8 mouse cellular contexts compared by ENCODE assay signal in genomic region chr6:48537105-48537954, GRCm38 (mm10). TPM values are rescaled to one million over a fixed set of nuclear protein-coding genes. Genes with fewer than 3 reads are reported as not detected.
DNase-seq lines count a peak whose midpoint lies in the region; ATAC-seq and TF ChIP-seq lines count a peak whose summit lies in the region.

Gene Atp6v0e2, plus strand, starts transcription at chr6:48537615.

- 0 out of 2 replicates have a peak, but pooled peaks have one; percentile 6 for TF ChIP-seq CTCF in gastrocnemius, adult 2 months (IDR thresholded peaks at IDR 0.05)

- DNase-seq in ZHBTc4 (ENCODE audit: low read depth, low spot score): peak; percentile 95
- DNase-seq in cerebellum, postnatal 36 days: peak; percentile 95 to 96
- peak; percentile 94 for DNase-seq in gastrocnemius, adult 2 months
- DNase-seq in layer of hippocampus, postnatal 14 days (ENCODE audit: low spot score in 2 of 2): peak; percentile 93
- DNase-seq in retina, postnatal 1 day: peak; percentile 96
- no peak for DNase-seq in spleen, postnatal 14 days (ENCODE audit: low spot score in 2 of 2)

- peak within 1 kb of the TSS; percentile 72 for H3K4me2 ChIP-seq in hindbrain, embryonic 15.5 days
- peak within 1 kb of the TSS; percentile 68 for H3K4me2 ChIP-seq in lung, embryonic 15.5 days

- intact Hi-C loops in gastrocnemius, adult 2 months (cut with DNase I): no loop called here

- peak within 1 kb of the TSS; percentile 82 for H3K9ac ChIP-seq in hindbrain, embryonic 15.5 days
- peak within 1 kb of the TSS; percentile 36; the same call in 1 of the 2 replicates for H3K9ac ChIP-seq in lung, embryonic 15.5 days

- H3K27ac ChIP-seq in gastrocnemius, adult 2 months: peak within 1 kb of the TSS; percentile 93
- H3K27ac ChIP-seq in hindbrain, embryonic 15.5 days (replicated peaks): peak within 1 kb of the TSS; percentile 83
- no peak within 1 kb of the TSS for H3K27ac ChIP-seq in lung, embryonic 15.5 days

- peak; percentile 96 for ATAC-seq in hindbrain, embryonic 15.5 days (ENCODE audit: low FRiP score, low read depth)
- 0 out of 2 replicates have a peak, but pooled peaks have one; percentile 20 for ATAC-seq in lung, embryonic 15.5 days (ENCODE audit: borderline replicate concordance, extremely low read depth, low FRiP score, low TSS enrichment)

- peaks cover 13% of the 10 kb centered on the region for H3K36me3 ChIP-seq in hindbrain, embryonic 15.5 days
- no peaks in the 10 kb centered on the region for H3K36me3 ChIP-seq in lung, embryonic 15.5 days

- no peaks in the 10 kb centered on the region for H3K27me3 ChIP-seq in hindbrain, embryonic 15.5 days
- no peaks in the 10 kb centered on the region for H3K27me3 ChIP-seq in lung, embryonic 15.5 days

- peak within 1 kb of the TSS; percentile 85 for H3K4me3 ChIP-seq in gastrocnemius, adult 2 months
- peak within 1 kb of the TSS; percentile 59 for H3K4me3 ChIP-seq in hindbrain, embryonic 15.5 days
- peak within 1 kb of the TSS; percentile 36 for H3K4me3 ChIP-seq in lung, embryonic 15.5 days

- 3% methylated on average over 38 of the region's 38 CpGs for WGBS in hindbrain, embryonic 15.5 days
- 6% methylated on average over 38 of the region's 38 CpGs for WGBS in lung, embryonic 15.5 days

- H3K4me1 ChIP-seq in hindbrain, embryonic 15.5 days (replicated peaks): peaks cover 30% of the 10 kb centered on the region
- peaks cover 20% of the 10 kb centered on the region for H3K4me1 ChIP-seq in lung, embryonic 15.5 days

- no peaks in the 10 kb centered on the region for H3K9me3 ChIP-seq in hindbrain, embryonic 15.5 days
- no peaks in the 10 kb centered on the region for H3K9me3 ChIP-seq in lung, embryonic 15.5 days

RNA-seq across cellular contexts. Expression of gene Atp6v0e2, which starts in this region (rescaled TPM):
- 10 to 100 TPM; 48.3 to 53.7 TPM for total RNA-seq in gastrocnemius, adult 2 months (2021)
- polyA plus RNA-seq in hindbrain, embryonic 15.5 days (2015; fragmentation: Nextera tagmentation; extraction: Ambion mirVana): 296 and 311 TPM in 2 replicates
- 100 to 1,000 TPM; 522 to 523 TPM for total RNA-seq in layer of hippocampus, postnatal 14 days (2021)
- polyA plus RNA-seq in lung, embryonic 15.5 days (2015; fragmentation: Nextera tagmentation; extraction: Ambion mirVana): 9.4 and 11.7 TPM in 2 replicates

Comparison
In these comparisons a context has a peak if more than half of its experiments do, and no peak if none do; other contexts are left out.
1. RNA of gene Atp6v0e2 (total RNA-seq): 522 to 523 TPM in layer of hippocampus, postnatal 14 days; 48.3 to 53.7 TPM in gastrocnemius, adult 2 months; every median in the first group is over 4 times any median in the second.
2. RNA of gene Atp6v0e2 (polyA plus RNA-seq): 296 to 311 TPM in hindbrain, embryonic 15.5 days; 9.4 to 11.7 TPM in lung, embryonic 15.5 days; every median in the first group is over 10 times any median in the second.
3. DNase-seq: peak in ZHBTc4 (single experiment), cerebellum, postnatal 36 days (2 of 2), gastrocnemius, adult 2 months (single experiment), layer of hippocampus, postnatal 14 days (2 of 2) and retina, postnatal 1 day (single experiment); none in spleen, postnatal 14 days (0 of 2).
4. Peak in every context shown above with its lines, with median percentiles within 50 percentile points of each other: H3K4me3 ChIP-seq.